Mouse (Mus musculus): Measurements from ENCODE around the gene 9530003J23Rik.
"Not testable (repeated sequence)": the region's sequence is repeated elsewhere in the genome, so short reads cannot be mapped to it uniquely, and the experiment has no call there.

Gene 9530003J23Rik

GRCm38 (mm10) chr10:117238603-117239002 is at the start of gene 9530003J23Rik:
Gene 9530003J23Rik, minus strand, starts transcription at chr10:117238703.
- DNase-seq (ENCODE audit: low read depth, low spot score): no peak

- no peak for DNase-seq (ENCODE audit: low read depth, low spot score)
These were observed 48.8 kb upstream of the 9530003J23Rik start for GRCm38 (mm10) chr10:117287226-117287850.

GRCm38 (mm10) chr10:117286366-117286970 is 48.0 kb upstream of the 9530003J23Rik start:
- DNase-seq (ENCODE audit: low read depth, low spot score): no peak

GRCm38 (mm10) chr10:117285584-117285983 is 47.1 kb upstream of the 9530003J23Rik start:
- not testable (repeated sequence) for DNase-seq (ENCODE audit: low read depth, low spot score)

- no peak for DNase-seq (ENCODE audit: low read depth, low spot score)
These were observed 46.3 kb upstream of the 9530003J23Rik start for GRCm38 (mm10) chr10:117284578-117285520.

- no peak for DNase-seq (ENCODE audit: low read depth, low spot score)
These were observed 45.5 kb upstream of the 9530003J23Rik start for GRCm38 (mm10) chr10:117283871-117284577.

GRCm38 (mm10) chr10:117283196-117283595 is 44.7 kb upstream of the 9530003J23Rik start:
- not testable (repeated sequence) for DNase-seq (ENCODE audit: low read depth, low spot score)

GRCm38 (mm10) chr10:117282551-117282950 is 44.0 kb upstream of the 9530003J23Rik start:
- DNase-seq (ENCODE audit: low read depth, low spot score): no peak

GRCm38 (mm10) chr10:117282049-117282448 is 43.5 kb upstream of the 9530003J23Rik start, which contains the start of gene Lyz2:
Gene Lyz2, minus strand, starts transcription at chr10:117282321.
- DNase-seq (ENCODE audit: low read depth, low spot score): no peak

GRCm38 (mm10) chr10:117281381-117281920 is 42.9 kb upstream of the 9530003J23Rik start:
- DNase-seq (ENCODE audit: low read depth, low spot score): no peak

- no peak for DNase-seq (ENCODE audit: low read depth, low spot score)
These were observed 41.5 kb upstream of the 9530003J23Rik start for GRCm38 (mm10) chr10:117280000-117280399.

GRCm38 (mm10) chr10:117278510-117278909 is 40.0 kb upstream of the 9530003J23Rik start:
- DNase-seq (ENCODE audit: low read depth, low spot score): not testable (repeated sequence)

- DNase-seq (ENCODE audit: low read depth, low spot score): not testable (repeated sequence)
These were observed 39.3 kb upstream of the 9530003J23Rik start for GRCm38 (mm10) chr10:117277779-117278178.

- peak; percentile 81 for DNase-seq (ENCODE audit: low read depth, low spot score)
These were observed 37.3 kb upstream of the 9530003J23Rik start for GRCm38 (mm10) chr10:117275681-117276369.

GRCm38 (mm10) chr10:117274645-117275044 is 36.1 kb upstream of the 9530003J23Rik start:
- DNase-seq (ENCODE audit: low read depth, low spot score): not testable (repeated sequence)

- no peak for DNase-seq (ENCODE audit: low read depth, low spot score)
These were observed 33.5 kb upstream of the 9530003J23Rik start for GRCm38 (mm10) chr10:117272023-117272422.

GRCm38 (mm10) chr10:117259870-117260269 is 21.4 kb upstream of the 9530003J23Rik start:
- DNase-seq (ENCODE audit: low read depth, low spot score): no peak

- DNase-seq (ENCODE audit: low read depth, low spot score): no peak
These were observed 2.6 kb downstream of the 9530003J23Rik start for GRCm38 (mm10) chr10:117235866-117236265.

- DNase-seq (ENCODE audit: low read depth, low spot score): no peak
These were observed 3.7 kb downstream of the 9530003J23Rik start for GRCm38 (mm10) chr10:117234825-117235224.

- DNase-seq (ENCODE audit: low read depth, low spot score): peak; percentile 95
These were observed 8.7 kb downstream of the 9530003J23Rik start for GRCm38 (mm10) chr10:117229826-117230225.

Measured in R1 (cell line).